Mouse (Mus musculus) 3134 (cell line): ENCODE results near the gene Parp16.

Experiments
- DNase-seq: peaks from one replicate; pipeline ENCODE4 v3.0.0-alpha.2; 2011; ENCODE audit warnings: low spot score; ENCODE audit not compliant: insufficient read length; ENCODE audit errors: extremely low read depth

Gene Parp16

GRCm38 (mm10) chr9:65195053-65195452, at the start of gene Parp16:
Gene Parp16, plus strand, starts transcription at chr9:65195353.
- DNase-seq = peak; percentile 44

GRCm38 (mm10) chr9:65146001-65146400, 49.2 kb upstream of the Parp16 start:
- no peak for DNase-seq

DNA sequence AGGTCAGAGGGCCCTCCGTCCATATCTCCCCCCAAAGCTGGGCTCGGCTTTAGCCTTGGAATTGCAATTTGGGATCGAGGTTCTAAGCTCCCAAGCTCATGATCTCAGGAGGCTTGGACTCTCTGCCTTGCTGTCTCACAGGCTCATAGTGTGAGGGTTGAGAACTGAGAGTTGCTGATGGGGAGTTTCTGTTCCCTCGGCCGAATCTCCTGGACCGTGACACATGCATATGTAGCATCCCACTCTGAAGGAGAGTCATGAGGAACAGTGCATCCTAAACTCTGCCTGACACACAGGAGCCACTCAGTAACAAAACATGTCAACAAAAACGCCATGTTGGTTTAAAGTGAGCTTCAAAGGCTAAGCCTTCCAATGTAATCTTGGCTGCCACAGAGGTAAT, 46.6 kb upstream of the Parp16 start:
- no peak for DNase-seq

GRCm38 (mm10) chr9:65152711-65153330, 42.3 kb upstream of the Parp16 start:
- no peak for DNase-seq

DNA sequence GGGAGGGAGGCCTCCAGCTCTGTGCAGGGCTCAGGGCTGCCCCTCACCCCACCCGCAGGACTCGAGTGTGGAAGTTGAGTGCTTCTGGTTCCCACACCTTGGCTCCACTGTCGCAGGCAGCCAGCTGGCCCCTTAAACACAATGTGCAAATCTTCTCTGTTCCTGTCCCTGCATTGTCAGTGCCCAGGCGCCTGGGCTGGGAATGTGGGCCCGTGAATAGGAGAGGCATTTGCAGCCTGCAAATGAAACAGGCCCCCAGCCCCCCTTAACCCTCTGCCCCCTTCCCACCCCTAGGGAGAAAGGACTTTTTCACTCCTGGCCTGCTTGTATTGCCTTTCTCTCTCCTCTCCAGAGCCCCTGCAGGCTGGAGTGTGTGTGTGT, 41.8 kb upstream of the Parp16 start:
- DNase-seq = no peak

- DNase-seq = no peak
These were observed 40.3 kb upstream of the Parp16 start for GRCm38 (mm10) chr9:65154692-65155455.

GRCm38 (mm10) chr9:65156604-65157003, 38.5 kb upstream of the Parp16 start:
- no peak for DNase-seq

GRCm38 (mm10) chr9:65157631-65158030, 37.5 kb upstream of the Parp16 start:
- no peak for DNase-seq

DNA sequence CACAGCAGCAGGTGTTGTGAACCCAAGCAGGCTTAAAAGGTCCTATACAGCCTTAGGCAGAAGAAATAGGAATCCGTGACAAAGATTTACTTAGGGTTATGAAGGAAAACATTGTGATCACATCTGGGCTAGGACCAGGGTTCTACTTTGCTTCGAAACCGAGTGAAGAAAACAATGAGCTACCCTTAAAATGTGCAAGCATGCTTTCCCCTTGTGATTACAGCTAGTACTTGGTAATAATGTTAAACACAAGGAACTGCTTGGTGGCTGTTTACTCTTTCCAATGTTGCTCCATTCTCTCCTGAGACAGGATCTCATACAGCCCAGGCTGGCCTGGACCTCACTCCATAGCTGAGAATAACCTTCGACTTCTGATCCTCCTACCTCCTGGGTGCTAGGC, 34.0 kb upstream of the Parp16 start:
- no peak for DNase-seq

DNA sequence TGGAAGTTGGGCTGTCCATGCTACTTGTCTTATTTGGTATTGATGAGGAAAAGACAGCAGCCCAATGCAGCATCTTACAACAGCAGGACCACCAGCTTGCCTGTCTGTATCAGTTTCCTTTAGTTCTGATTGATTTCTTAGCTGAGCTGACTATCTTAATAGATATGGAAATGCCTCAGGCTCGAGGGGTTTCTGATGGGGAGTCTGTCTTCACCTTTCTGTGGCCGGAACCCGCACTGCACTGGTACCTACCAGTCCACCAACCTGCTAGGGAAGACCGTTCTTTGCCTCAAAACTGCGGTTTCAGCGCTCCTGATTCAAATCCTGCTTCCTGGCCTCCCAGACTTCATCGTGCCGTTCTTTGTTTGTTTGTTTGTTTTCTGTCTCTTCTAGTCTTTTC, 33.3 kb upstream of the Parp16 start:
- DNase-seq = no peak

DNA sequence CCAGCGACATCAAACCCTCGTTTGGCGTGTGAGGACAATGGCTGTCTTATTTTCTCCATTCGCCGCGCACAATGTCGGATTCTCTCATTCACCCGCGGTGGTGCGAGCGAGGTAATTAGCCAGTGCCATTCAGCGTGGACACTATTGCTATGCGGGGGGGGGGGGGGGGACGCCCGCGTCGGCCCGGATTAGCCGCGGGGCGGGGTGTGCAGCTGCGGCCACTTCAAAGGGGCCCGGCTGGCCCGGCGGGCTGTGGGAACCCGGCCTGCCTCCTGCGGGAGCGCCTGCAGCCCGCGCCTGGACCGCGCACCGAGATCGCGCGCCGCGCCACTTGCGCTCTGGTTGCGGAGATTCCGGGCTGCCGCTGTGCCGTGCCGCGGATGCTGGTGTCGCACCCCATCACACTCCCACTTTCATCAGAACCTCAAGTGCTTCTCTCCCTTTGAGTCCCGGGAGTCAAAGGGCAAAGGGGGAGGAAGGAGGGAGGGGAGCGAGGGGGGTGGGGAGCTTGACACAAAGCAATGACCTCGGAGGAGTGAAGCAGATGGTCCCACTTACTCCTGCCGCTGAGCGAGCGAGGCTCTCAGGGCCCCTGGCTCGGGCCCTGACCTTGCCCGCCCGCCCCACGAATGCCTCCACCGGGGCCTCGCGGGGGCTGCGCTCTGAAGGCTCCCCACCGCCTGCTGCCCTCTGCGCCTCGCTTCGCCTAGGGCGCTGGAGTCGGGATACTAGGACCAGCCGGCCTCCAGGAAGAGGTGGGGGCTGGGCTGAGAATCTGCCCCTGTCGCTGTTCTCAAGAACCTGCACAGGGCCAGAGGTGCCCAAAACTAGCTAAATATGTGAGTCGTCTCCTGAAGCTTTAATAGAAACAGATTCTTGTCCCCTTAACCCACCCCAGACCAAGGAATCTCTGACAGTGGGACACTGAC, 32.2 kb upstream of the Parp16 start:
- DNase-seq = no peak

- no peak for DNase-seq
These were observed 30.3 kb upstream of the Parp16 start for GRCm38 (mm10) chr9:65164870-65165269.

- DNase-seq = no peak
These were observed 28.8 kb upstream of the Parp16 start for GRCm38 (mm10) chr9:65166386-65166785.

- DNase-seq = no peak
These were observed 26.6 kb upstream of the Parp16 start for GRCm38 (mm10) chr9:65168534-65168933.

DNA sequence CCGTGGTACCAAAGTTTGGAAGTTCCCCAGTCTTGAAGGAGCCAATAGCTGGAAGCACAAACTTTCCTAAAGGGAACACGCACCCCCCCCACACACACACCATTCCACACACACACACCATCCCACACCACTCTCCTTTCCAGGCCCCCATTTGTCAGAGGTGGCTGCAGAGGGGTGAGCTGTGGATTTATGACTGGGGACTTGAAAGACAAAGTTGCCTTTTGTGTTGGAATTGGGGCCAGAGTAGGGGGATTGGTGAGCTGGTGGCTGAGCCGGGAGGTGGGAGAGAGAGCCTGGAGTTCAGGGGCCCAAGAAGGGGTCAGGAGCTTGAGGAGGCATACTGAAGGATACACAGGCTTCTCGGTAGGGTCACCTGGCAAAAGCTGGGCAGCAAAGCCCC, 26.2 kb upstream of the Parp16 start:
- DNase-seq = no peak

GRCm38 (mm10) chr9:65172654-65173053, 22.5 kb upstream of the Parp16 start:
- DNase-seq = no peak

GRCm38 (mm10) chr9:65175234-65175938, 19.8 kb upstream of the Parp16 start:
- no peak for DNase-seq

GRCm38 (mm10) chr9:65175939-65176871, 18.9 kb upstream of the Parp16 start:
- no peak for DNase-seq

DNA sequence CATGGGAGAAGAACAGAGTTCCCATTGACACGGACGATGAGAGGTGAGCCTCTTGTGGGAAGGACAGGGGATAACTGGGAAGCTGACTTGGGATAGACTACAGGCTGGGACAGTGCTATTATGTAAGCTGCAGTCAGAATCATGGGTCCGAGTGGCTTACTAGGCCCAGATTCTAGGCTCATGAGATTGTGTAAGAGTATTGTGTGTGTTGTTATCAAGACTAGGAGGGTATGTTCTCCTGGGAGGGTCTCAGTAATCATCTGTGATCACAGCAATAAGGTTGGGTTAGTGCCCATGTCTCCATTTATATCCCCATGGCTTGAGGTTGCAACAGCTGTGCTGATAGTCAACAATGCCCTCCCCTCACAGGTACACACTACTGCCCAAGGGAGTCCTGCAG, 17.7 kb upstream of the Parp16 start:
- no peak for DNase-seq

DNA sequence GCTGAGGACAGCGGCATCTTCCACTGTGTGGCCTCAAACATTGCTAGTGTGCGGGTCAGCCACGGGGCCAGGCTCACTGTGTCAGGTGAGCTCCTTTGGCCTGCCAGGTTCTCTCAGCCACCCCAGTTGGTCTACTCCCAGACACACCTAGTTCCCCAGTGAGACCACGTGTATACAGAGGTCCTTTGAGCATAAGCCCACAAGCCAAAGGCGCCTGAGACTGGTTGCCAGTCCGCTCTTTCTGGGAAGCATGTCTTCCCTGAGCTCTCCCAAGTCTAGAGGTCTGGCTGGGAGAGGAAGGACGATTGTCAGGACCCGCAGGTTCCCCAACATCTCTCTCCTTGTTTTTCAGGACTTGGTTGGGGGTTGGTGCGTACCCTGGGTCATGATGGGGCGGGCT, 17.2 kb upstream of the Parp16 start:
- DNase-seq = no peak
